Comparison of ENCODE assay signal across 7 mouse cellular contexts in genomic region chr5:23418147-23418781, GRCm38 (mm10). TPM values are rescaled to one million over a fixed set of nuclear protein-coding genes. Genes with fewer than 3 reads are reported as not detected.
DNase-seq lines count a peak whose midpoint lies in the region; ATAC-seq and TF ChIP-seq lines count a peak whose summit lies in the region.

No protein-coding gene starts in this region.

- peak; percentile 76 for TF ChIP-seq POLR2A in kidney, adult 2 months (IDR thresholded peaks at IDR 0.05; ENCODE audit: low read depth, low read length)

- TF ChIP-seq CTCF in kidney, adult 2 months (conservative IDR thresholded peaks at IDR 0.05; ENCODE audit: insufficient read depth, insufficient read length, low read depth, low read length) = no peak

- peak; percentile 87 for ATAC-seq in embryonic facial prominence, embryonic 12.5 days (ENCODE audit: insufficient number of reproducible peaks, insufficient read depth, low FRiP score, low TSS enrichment)
- ATAC-seq in limb, embryonic 12.5 days (ENCODE audit: insufficient number of reproducible peaks, insufficient read depth, low FRiP score, low TSS enrichment, low read depth) = peak; percentile 76; the same call in 1 of the 2 replicates
- peak; percentile 81 for ATAC-seq in midbrain, embryonic 14.5 days (ENCODE audit: low FRiP score, low TSS enrichment)

- H3K4me3 ChIP-seq in embryonic facial prominence, embryonic 12.5 days = peak overlapping the region; percentile 53
- H3K4me3 ChIP-seq in kidney, adult 2 months (ENCODE audit: insufficient read depth, low read depth, low read length) = peak overlapping the region; percentile 58
- H3K4me3 ChIP-seq in limb, embryonic 12.5 days (replicated peaks) = peak overlapping the region; percentile 52
- peak overlapping the region; percentile 50 for H3K4me3 ChIP-seq in midbrain, embryonic 14.5 days (replicated peaks; ENCODE audit: low read depth, low read length)

- no peaks in the 10 kb centered on the region for H3K27me3 ChIP-seq in embryonic facial prominence, embryonic 12.5 days
- H3K27me3 ChIP-seq in kidney, adult 2 months (replicated peaks; ENCODE audit: control insufficient read depth, insufficient read depth, low read length) = no peaks in the 10 kb centered on the region
- no peaks in the 10 kb centered on the region for H3K27me3 ChIP-seq in limb, embryonic 12.5 days
- no peaks in the 10 kb centered on the region for H3K27me3 ChIP-seq in midbrain, embryonic 14.5 days (ENCODE audit: control insufficient read depth, insufficient read depth, low read length)

- H3K27ac ChIP-seq in embryonic facial prominence, embryonic 12.5 days = peak overlapping the region; percentile 86
- H3K27ac ChIP-seq in kidney, adult 2 months (ENCODE audit: insufficient read depth, low read depth, low read length) = peak overlapping the region; percentile 84
- peak overlapping the region; percentile 87 for H3K27ac ChIP-seq in limb, embryonic 12.5 days
- peak overlapping the region; percentile 97 for H3K27ac ChIP-seq in midbrain, embryonic 14.5 days (replicated peaks; ENCODE audit: low read depth, low read length)

- H3K9me3 ChIP-seq in embryonic facial prominence, embryonic 12.5 days = no peaks in the 10 kb centered on the region
- H3K9me3 ChIP-seq in limb, embryonic 12.5 days = no peaks in the 10 kb centered on the region
- H3K9me3 ChIP-seq in midbrain, embryonic 14.5 days (ENCODE audit: control insufficient read depth, low read length) = no peaks in the 10 kb centered on the region

- under 1% methylated on average over 40 of the region's 40 CpGs for WGBS in embryonic facial prominence, embryonic 12.5 days
- WGBS in kidney, adult 2 months = under 1% methylated on average over 40 of the region's 40 CpGs
- under 1% methylated on average over 40 of the region's 40 CpGs for WGBS in limb, embryonic 12.5 days
- WGBS in midbrain, embryonic 14.5 days = under 1% methylated on average over 40 of the region's 40 CpGs

- peak overlapping the region; percentile 50 for H3K9ac ChIP-seq in embryonic facial prominence, embryonic 12.5 days
- H3K9ac ChIP-seq in limb, embryonic 12.5 days (replicated peaks) = peak overlapping the region; percentile 71
- peak overlapping the region; percentile 68 for H3K9ac ChIP-seq in midbrain, embryonic 14.5 days (replicated peaks; ENCODE audit: low read length)

- H3K4me1 ChIP-seq in embryonic facial prominence, embryonic 12.5 days = peaks cover 42% of the 10 kb centered on the region
- H3K4me1 ChIP-seq in kidney, adult 2 months (ENCODE audit: control insufficient read depth, insufficient read depth, low read length) = peaks cover 42% of the 10 kb centered on the region
- peaks cover 62% of the 10 kb centered on the region for H3K4me1 ChIP-seq in limb, embryonic 12.5 days (replicated peaks)
- H3K4me1 ChIP-seq in midbrain, embryonic 14.5 days (ENCODE audit: control insufficient read depth, insufficient read depth, low read length) = peaks cover 64% of the 10 kb centered on the region

- H3K4me2 ChIP-seq in embryonic facial prominence, embryonic 12.5 days (replicated peaks) = peak overlapping the region; percentile 84
- peak overlapping the region; percentile 83 for H3K4me2 ChIP-seq in limb, embryonic 12.5 days
- H3K4me2 ChIP-seq in midbrain, embryonic 14.5 days (ENCODE audit: low read length) = peak overlapping the region; percentile 76

- H3K36me3 ChIP-seq in embryonic facial prominence, embryonic 12.5 days = peaks cover 4% of the 10 kb centered on the region; the same call in 1 of the 2 replicates
- peaks cover 1% of the 10 kb centered on the region; the same call in 1 of the 2 replicates for H3K36me3 ChIP-seq in kidney, adult 2 months (ENCODE audit: control insufficient read depth, insufficient read depth, low read length)
- peaks cover 10% of the 10 kb centered on the region; the same call in 1 of the 2 replicates for H3K36me3 ChIP-seq in limb, embryonic 12.5 days
- peaks cover 12% of the 10 kb centered on the region; the same call in 1 of the 2 replicates for H3K36me3 ChIP-seq in midbrain, embryonic 14.5 days (ENCODE audit: control insufficient read depth, insufficient read depth, low read length)

- DNase-seq in adrenal gland, postnatal 14 days = peak; percentile 93
- peak; percentile 92 to 95 for DNase-seq in heart, adult 18-20 months
- DNase-seq in kidney, adult 2 months = peak; percentile 92
- DNase-seq in midbrain, embryonic 14.5 days = peak; percentile 89
- DNase-seq in spleen, adult 12 weeks (ENCODE audit: low spot score) = peak; percentile 83

RNA-seq across cellular contexts. Expression of gene Kmt2e, which starts 16.0 kb away (rescaled TPM):
- 64.2 and 77.2 TPM in 2 replicates for total RNA-seq in adrenal gland, postnatal 14 days (2021)
- polyA plus RNA-seq in embryonic facial prominence, embryonic 12.5 days (2016; fragmentation: Nextera tagmentation; extraction: Ambion mirVana) = 118 and 120 TPM in 2 replicates
- total RNA-seq in heart, adult 18-20 months (2021) = 10 to 100 TPM; 40.6 to 45.0 TPM
- polyA plus RNA-seq in kidney, adult 2 months (2012; rRNA removed) = 18.8 and 19.8 TPM in 2 replicates
- 109 TPM in 2 replicates for polyA plus RNA-seq in limb, embryonic 12.5 days (2016; fragmentation: Nextera tagmentation; extraction: Ambion mirVana)
- 152 and 155 TPM in 2 replicates for polyA plus RNA-seq in midbrain, embryonic 14.5 days (2014; fragmentation: Nextera tagmentation; extraction: Ambion mirVana)

Comparison
In these comparisons a context has a peak if more than half of its experiments do, and no peak if none do; other contexts are left out.
1. Peak in every context shown above with its lines: DNase-seq, ATAC-seq, H3K4me3 ChIP-seq and H3K27ac ChIP-seq.